Mouse (Mus musculus) layer of hippocampus, adult 9-10 months (tissue): ENCODE measurements around the gene 4921517D22Rik.
"Not testable (repeated sequence)": the region's sequence is repeated elsewhere in the genome, so short reads cannot be mapped to it uniquely, and the experiment has no call there.

Experiments
- DNase-seq: peaks from one replicate; pipeline ENCODE4 v3.0.0; 2022; ENCODE audit warnings: low spot score

The 4921517D22Rik gene

DNA sequence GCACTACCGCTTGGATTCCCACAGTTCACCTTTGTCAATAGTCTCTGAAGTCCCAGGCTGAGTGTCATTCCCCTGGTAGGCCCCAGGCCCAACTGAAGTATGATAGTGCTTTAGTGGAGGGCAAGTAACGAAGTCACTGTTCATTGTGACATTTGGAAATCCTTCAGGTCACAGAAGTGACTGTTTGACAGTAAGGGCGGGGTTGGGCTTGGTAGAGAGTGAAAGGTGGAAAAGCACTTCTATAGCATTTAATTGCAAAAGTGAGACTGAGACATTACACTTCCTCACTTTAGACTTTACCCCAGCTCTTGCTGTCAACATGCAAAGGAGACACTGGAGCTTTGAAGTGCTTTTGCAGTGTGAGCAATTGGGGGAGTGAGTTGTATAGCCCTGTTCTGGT, at the start of gene 4921517D22Rik:
Gene 4921517D22Rik, minus strand, starts transcription at position 101 of the 400 bp plus-strand sequence.
- DNase-seq, result no peak

DNA sequence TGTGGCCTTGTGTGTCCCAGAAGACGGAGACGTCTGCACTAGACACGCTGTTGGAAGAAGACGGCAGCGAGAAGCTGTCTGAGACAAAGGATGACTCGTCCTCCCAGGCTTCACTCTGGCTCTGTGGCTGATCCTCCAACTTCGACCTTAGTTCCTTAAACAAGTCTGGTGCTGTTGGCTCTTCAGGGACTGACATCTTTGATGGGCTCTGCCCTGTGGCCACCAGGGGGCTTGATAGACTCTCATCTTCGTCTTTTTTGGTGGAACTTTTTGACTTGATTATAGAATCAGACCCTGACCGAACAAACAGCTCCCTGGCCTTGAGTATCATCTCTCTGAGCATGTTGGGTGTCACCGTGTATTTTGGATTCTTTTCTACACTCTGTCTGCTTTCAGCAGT, 47.8 kb upstream of the 4921517D22Rik start:
- DNase-seq, result no peak

DNA sequence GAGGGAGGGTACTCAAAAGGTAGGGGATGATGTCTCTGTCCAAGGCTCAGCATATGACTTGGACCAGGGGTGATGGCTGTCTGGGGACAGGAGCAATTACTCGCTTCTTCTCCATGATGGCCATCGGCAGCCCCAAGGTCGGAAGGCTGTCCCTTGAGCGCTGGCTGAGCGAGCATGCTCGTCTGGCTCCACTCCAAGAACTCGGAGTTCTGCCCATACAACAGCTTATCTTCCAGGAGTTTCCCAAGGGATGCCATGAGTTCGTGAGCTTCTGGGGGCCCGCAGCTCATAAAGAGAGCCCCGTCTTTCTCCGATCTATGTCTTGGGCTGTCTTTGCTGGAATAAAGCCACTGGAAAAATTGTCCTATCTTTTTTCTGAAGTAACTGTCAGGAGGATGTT, 47.2 kb upstream of the 4921517D22Rik start:
- DNase-seq, result no peak

DNA sequence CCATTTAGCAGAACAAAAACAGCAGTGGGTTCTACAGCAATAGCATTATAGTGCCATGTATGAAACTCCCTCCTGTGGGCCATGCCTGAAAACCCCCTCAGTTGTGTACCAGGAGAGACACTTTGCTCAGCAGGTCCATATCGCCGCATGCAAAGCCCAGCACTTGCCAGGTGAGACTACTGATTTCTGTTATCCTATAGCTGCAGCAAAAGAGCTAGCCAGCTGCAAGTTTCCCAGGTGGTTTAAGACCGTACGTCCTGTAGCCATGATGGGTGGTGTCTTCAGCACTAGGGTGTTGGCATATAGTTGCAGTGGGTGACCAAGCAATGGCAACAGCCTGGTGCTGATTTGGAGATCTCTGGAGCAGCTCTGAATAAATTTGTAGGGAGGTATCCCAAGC, 45.5 kb upstream of the 4921517D22Rik start:
- no peak for DNase-seq

DNA sequence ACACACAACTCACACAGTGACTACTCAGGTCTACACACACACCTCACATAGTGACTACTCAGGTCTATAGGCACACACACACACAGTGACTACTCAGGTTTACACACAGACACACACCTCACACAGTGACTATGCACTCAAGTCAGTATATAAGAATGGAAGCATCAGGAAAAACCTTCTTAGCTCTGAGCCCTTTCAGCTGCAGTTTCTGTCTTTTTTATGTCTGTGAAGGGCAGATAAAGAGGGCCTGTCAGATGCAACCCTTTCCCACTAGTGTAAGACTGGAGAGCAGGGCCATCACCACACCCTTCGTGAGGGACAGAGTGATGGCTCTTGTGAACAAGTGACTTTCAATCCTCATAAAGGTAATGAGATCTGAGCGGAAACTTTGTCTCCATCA, 44.5 kb upstream of the 4921517D22Rik start:
- no peak for DNase-seq

DNA sequence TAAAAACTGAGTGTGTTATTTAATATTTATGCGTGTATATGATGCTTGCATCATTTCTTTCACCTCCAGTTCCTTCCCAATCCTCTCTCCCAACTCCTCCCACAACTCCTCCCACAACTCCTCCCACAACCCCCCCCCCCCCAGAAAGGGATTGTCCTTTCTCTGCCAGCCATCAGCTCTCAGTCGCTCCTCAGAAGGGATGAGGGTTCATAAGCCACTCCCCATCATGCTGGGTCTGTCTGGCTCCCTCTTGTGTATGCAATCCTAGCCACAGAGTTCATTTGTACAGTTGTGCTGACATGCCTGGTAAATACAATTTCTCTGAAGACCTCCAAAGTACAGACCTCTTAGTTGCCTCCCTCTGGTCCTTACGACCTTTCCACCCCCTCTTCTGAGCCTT, 41.3 kb upstream of the 4921517D22Rik start:
- no peak for DNase-seq

DNA sequence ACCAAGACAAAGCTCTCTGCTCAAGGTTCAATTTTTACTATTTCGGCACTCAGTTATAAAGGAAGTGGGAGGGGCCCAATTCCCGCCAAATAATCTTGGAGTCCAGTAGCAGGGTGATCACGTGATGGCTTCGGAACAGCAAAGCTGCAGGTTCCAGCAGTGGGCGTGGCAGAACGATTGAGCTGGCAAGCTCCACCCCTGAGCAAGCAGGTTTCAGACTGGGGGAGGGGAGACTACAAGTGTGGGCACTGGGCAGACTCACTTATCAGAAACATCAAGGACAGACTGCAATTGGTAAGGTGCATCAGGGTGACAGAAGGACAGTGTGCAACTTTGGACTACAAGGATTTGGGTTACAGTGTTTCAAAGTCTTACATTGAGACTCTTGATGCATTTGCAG, 40.4 kb upstream of the 4921517D22Rik start:
- not testable (repeated sequence) for DNase-seq

DNA sequence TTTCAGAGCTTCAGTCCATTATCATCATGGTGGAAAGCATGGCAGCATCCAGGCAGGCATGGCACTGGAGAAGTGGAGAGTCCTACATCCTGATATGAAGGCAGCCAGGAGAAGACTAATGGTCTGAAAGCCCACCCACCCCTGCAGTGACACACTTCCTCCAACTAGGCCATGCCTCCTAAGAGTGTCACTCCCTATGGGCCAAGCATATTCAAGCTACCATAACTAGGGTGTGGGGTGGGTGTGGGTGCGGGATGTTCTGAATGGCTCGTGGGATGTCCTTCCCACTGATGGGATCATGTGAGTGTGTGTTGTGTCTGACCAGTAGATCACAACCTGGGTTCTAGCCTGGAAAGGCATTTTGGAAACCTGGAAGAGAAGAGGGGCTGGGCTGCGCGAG, 40.0 kb upstream of the 4921517D22Rik start:
- no peak for DNase-seq

DNA sequence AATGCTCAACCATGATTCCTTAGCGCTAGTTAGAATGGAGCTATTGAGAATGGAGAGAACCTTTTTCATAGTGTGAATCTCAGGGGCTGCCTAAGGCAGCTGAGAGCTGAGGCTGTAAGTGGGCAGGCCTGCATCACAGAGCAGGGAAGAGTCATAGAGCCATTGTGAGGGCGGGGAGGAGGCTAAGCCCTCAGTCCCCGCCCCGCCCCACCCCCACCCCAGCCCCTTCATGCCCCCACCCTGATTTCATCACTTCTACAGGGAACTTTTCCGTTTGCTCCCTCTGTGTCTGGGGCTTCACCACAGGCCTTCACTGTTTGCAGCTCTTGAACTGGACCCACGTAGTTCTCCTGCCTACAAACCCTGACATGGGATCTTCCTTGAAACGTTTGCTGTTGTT, 37.7 kb upstream of the 4921517D22Rik start, which contains the start of gene Spata31d1d:
Gene Spata31d1d, minus strand, starts transcription at position 101 of the 400 bp plus-strand sequence.
- no peak for DNase-seq

DNA sequence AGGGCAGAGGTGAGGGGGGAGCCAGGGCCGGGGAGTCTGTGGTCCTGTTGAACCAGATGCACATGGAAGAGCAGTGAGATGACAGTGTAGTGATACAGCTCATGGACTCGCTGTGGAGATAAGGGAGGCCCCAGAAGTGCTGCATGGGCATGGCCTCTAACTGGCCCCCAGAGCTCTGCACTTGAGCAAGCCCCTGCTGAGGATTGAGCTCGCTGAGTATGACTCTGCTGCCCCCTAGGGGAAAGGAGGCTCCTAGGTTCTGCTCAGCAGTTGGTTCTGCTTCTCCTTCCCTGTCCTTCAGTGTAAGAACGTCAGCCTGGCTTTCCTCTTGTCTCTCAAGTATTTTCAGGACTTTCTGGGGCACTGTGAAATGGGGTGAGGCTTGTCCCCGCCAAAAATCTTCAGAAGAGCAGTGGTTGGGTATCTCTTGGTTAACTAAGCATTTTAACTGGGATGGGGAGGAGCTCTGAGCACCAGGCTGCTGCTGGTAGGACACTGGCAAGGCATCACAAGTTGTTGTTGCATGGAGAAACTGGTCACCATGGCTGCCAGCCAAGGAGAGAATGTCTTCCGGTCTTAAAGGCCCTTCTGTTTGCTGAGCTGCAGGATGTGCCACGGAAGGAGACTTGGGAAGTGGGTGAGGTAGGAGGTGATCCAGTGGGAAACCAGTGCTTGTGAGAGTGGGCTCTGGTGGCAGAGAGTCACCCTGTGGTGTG, 34.6 kb upstream of the 4921517D22Rik start:
- DNase-seq, result peak; percentile 87

DNA sequence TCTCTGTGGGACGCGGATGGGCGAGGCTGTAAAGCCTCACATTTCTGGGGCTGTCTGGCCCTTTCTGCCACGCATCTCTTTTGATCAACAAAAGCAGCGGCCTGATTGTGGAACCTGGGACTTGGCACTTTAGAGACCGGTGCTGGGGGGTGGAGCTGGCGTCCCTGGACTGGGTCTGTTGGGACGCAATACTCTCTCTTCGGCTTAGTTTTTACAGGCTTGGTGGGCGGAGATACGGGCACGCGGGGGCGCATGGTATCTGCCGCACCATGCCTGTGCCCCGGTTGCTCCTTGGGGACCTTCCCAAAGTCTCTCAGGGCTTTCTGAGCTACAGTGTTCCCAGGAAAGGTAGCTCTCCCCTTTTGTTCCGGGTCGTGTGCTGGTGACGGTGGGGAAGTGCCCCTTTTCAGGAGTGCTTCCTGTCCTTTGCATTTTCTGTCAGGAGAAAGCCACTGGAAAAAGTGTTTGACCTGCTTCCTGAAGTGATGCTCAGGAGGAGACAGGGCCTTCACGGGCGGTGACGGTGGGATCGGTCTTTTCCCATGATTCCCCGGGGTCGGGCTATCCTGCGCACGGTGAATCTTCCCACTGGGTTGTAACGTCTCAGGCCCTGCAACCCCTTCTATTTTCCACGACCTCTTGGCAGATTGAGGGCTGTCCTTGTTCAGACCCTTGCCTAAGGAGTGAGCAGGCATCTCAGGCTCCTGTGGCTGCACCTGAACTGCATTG, 32.4 kb upstream of the 4921517D22Rik start:
- DNase-seq, result no peak

DNA sequence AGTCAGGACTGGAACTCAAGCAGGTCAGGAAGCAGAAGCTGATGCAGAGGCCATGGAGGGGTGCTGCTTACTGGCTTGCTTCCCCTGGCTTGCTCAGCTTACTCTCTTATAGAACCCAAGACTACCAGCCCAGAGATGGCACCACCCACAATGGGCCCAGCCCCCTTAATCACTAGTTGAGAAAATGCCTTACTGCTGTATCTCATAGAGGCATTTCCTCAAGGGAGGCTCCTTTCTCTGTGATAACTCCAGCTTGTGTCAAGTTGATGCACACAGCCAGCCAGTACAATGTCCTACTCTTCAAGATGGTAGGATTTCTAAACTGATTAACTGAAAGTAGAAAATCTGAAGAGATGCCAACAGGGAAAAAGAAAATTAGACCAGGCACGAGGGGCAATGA, 28.2 kb upstream of the 4921517D22Rik start:
- DNase-seq, result not testable (repeated sequence)

DNA sequence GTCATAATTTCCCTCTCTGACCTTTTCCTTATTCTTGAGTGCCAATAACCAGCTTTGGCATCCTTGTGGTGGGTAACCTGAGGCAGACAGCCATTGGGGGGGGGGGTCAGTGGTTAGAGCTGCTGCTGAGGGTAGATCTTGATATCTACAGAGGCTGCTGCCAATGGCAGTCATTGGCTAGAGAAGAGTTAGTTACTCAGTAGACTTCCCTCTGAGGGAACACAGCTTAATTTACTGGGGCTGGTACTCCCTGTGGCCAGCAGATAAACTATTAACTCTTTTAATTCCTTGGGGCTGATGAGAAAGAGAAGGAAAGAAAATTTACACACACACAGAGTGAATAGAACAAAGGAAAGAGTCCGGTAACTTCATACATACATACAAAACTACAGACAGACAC, 25.6 kb upstream of the 4921517D22Rik start:
- DNase-seq, result no peak

DNA sequence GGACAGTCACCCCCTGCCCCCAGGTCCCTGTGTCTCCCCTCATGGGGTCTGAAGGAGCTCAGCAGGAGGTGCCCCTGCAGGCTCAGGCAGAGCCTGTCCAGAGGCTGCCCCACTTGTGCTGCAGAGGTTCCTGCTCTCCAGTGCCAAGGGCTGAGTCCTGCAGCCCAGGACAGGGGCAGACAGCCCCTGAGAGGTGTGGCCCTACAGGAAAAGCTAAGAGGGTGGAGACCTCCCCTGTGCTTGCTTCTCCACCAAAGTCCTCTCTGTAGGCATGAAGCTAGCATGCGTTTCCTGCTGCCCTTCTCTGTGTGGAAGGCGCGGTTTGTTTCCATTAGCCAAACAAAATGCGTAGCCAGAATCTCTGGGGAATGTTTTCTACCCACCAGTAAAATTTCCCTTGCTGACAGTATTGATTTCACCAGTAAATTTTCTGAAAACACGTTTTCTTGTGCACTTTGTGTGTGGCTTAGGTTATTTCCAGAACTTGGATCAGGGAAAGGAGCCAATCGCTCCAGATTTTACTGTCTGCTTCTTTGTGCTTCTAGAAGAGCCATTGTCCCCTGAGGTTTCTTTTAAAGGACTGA, 25.0 kb upstream of the 4921517D22Rik start:
- DNase-seq, result not testable (repeated sequence)

DNA sequence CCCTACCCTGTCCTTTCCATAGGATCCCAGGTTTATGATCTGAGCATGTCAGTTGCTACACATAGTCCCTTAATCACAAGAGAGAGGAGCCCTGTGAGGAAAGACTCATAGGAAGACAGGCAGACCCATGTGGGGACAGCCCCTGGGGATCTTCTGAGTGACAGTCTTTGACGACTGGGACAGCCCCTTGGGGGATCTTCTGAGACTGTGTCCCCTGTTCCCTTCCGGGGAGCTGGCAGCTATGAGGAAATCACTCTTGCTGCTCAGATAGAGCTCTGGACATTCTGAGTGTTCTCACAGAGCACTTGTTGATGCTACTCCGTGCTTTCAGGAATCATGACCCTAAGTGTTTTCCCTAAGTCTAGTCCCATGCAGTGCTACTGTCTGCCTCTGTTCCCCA, 19.8 kb upstream of the 4921517D22Rik start:
- no peak for DNase-seq

DNA sequence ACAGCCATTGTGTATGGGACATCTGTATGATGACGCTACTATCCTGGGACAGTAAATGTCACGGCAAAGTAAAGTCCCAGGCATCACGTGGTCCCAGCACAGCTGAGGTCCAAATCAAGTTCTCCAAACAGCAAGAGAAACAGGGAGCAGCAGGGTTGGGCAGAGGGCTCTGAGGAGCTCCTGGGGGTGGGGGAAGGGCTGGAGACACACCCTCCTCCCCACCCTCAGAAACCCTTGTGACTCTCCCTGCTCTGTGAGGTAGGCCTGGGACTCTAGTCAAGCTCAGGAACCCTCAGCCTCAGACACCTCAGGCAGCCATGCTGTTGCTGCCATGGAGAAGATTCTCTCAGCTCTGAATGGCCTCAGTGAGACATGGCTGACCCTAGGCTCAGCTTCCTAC, 18.1 kb upstream of the 4921517D22Rik start, which contains the start of gene Spata31d1b:
Gene Spata31d1b, plus strand, starts transcription at position 301 of the 400 bp plus-strand sequence.
- not testable (repeated sequence) for DNase-seq

DNA sequence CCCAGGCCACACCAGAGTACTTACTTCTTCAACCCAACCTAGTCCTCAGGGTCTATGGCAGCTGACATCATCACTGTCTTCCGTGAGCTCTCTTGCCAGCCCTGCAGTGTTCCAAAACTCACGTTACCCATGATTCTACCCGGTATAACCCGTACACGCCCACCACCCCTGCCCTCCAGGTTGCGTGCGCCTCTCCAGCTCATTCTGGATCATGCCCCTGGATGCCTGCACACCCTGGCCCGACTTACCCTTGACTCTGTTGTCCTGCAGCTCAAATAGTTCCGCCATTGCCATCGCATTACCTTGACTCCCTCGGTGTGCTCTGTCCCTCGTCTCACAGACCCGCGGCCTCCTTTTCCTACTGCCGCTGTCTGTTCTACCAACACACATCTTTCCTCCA, 16.3 kb upstream of the 4921517D22Rik start, which contains the start of gene Spata31d1a:
Gene Spata31d1a, minus strand, starts transcription at position 101 of the 400 bp plus-strand sequence.
- DNase-seq, result no peak

DNA sequence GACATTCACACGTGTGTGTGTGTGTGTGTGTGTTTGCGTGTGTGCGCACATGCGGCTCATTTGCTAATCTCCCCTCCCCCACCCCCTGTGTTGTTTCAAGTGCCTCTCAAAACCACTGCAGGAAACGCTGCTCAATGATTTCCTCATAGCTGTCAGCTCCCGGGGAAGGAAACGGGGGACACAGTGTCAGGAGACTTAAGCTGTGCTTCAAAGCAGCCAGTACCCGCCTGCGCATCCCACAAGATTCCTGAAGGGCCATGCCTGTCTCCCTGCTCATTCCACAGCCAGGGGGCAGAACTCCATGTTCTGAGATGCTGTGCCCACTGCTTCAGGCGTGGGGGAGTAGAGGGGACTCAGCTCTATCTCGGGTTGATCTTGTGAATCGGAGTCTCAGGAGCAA, 10.7 kb upstream of the 4921517D22Rik start:
- DNase-seq, result no peak

DNA sequence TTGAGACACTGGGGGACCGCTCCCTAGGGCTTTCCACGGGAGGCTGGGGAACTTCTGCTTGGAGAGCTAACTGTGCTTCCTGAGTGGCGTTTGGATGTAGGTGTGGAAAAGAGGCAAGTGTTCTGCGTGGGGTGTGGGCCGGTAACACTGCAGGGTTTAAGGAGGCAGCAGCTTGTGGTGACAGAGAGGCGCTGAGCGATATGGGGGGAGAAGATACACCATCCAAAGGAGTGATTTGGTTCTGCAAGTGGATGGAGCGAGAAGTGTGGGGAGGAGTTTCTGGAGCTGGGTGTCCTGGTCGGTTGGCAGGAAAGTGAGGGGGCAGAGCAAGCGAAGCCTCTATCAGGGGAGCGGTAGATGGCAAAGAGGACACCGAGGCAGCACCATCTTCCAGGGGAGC, 9.6 kb upstream of the 4921517D22Rik start:
- no peak for DNase-seq

DNA sequence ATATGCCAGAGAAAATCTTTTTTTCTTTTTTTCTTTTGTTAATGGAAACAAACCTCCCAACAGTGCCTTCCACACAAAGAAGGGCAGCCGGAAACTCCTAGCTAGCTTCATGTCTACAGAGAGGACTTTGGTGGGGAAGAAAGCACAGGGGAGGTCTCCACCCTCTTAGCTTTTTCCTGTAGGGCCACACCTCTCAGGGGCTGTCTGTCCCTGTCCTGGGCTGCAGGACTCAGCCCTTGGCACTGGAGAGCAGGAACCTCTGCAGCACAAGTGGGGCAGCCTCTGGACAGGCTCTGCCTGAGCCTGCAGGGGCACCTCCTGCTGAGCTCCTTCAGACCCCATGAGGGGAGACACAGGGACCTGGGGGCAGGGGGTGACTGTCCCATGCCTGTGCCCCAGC, 6.2 kb upstream of the 4921517D22Rik start:
- DNase-seq, result not testable (repeated sequence)

DNA sequence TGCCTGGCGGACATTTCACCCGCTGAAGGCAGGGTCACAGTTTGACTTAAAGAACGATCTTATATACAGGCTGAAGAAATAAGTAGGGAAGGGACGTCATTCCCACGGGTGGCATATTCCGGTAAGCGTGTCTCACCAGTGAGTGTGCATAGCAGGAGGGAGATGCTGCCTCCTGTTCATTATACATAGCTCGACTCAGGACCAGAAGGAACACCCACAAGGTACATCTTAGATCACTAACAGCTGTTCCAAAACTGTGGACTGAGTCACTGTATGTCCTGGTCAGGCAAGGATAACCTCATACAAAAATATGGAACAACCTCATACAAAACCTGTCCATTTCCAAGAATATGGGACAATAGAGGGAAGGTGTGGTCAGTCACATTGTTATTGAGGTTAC, 5.2 kb upstream of the 4921517D22Rik start:
- no peak for DNase-seq

DNA sequence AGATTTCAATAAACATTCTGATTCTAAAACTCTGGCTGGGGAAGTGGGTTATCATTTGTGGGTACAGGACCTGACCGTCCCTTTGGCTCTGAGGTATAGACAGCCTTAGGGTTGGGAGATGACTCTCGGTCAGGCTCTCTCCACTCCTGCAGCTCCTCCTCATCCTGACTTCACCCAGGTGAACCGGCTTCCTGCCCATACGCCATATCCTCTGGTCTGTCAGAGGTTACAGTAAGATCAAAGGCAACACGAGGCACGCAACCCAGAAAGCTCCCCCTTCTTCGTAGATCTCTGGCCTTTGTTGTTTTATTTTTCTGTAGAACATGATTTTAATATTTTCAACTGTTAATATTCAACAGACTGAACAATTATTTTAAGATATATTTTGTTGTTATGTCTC, 1.9 kb upstream of the 4921517D22Rik start:
- DNase-seq, result no peak

DNA sequence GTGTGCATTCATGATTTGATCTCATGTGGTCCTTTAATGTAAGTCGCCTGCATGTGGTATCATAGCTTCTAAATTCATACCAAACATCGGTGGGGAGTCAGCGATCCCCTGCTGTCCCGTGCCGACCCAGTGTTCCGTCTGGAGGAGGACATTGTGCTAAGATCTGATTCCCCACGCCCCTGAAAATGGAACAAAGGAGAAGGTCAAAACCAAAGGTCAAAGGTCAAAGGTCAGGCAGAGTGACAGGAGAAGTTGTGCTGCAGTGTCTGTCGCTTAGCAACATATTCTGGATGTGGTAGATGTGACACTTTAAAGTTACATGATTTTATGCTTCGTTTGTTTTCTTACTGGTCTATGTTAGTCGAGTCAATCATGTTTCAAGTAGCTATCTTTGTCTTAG, 2.4 kb downstream of the 4921517D22Rik start:
- no peak for DNase-seq
